Mouse (Mus musculus): ENCODE measurements around the gene Gm17359. TPM values are rescaled to one million over a fixed set of nuclear protein-coding genes. Genes with fewer than 3 reads are reported as not detected.

Gm17359 gene
- polyA plus RNA-seq, 1 experiment from 2014 or later, result 0.17 TPM

DNA sequence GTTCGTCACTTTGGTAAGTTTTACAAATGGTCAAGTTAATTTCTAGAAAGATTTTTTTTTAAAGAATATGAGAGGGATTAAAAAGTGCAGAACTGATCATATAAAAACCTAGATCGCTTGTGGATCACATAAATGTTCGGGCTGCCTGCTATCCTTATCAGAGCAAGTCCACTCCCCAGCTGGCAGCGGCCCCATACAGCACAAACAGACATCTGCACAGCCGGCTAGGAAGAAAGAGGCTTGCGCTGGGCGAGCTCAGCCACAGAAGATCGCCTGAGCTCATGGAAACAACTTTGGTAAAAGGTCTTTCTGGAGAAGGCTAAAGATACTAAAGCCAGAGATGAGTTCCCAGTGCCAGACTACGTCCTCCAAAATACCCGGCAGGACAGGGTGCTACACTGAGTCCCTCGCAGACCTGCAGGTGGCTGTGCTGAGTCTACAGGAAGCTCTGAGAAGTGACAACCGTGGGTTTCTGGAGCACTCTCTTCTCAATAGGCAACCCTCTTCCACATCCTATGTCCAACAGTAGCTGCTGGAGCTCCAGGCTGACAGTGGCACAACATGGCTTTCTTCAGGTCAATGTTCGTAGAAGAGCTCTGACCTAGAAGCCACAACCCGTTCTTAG, 122.3 kb downstream of the Gm17359 start:
- Histone ChIP-seq H3K36me3 (ENCODE audit: control insufficient read depth, insufficient read depth, low read length) (peaks cover 49% of the 10 kb centered on the region), H3K27ac (ENCODE audit: low read depth, low read length) (no peak overlapping the region), H3K9ac (ENCODE audit: low read length) (no peak overlapping the region), H3K27me3 (replicated peaks; ENCODE audit: control insufficient read depth, insufficient read depth, low read length) (no peaks in the 10 kb centered on the region), H3K4me3 (ENCODE audit: low read depth, low read length) (no peak overlapping the region), H3K4me1 (ENCODE audit: control insufficient read depth, insufficient read depth, low read length) (no peaks in the 10 kb centered on the region), H3K9me3 (replicated peaks; ENCODE audit: control insufficient read depth, low read length) (no peaks in the 10 kb centered on the region), H3K4me2 (ENCODE audit: low read length) (no peak overlapping the region)
- DNase-seq (ENCODE audit: low spot score) (no peak), ATAC-seq (no peak)
- 91% methylated on average over 14 of the region's 14 CpGs for WGBS

- DNase-seq (ENCODE audit: low spot score) (no peak), ATAC-seq (no peak)
- Histone ChIP-seq H3K9me3 (replicated peaks; ENCODE audit: control insufficient read depth, low read length) (no peaks in the 10 kb centered on the region), H3K36me3 (ENCODE audit: control insufficient read depth, insufficient read depth, low read length) (peaks cover 19% of the 10 kb centered on the region), H3K4me1 (ENCODE audit: control insufficient read depth, insufficient read depth, low read length) (no peaks in the 10 kb centered on the region), H3K4me3 (ENCODE audit: low read depth, low read length) (no peak overlapping the region), H3K27me3 (replicated peaks; ENCODE audit: control insufficient read depth, insufficient read depth, low read length) (no peaks in the 10 kb centered on the region), H3K4me2 (ENCODE audit: low read length) (no peak overlapping the region), H3K9ac (ENCODE audit: low read length) (no peak overlapping the region), H3K27ac (ENCODE audit: low read depth, low read length) (no peak overlapping the region)
- WGBS, result 98% methylated on average over 5 of the region's 5 CpGs
These were observed 133.0 kb downstream of the Gm17359 start for GRCm38 (mm10) chr3:79469440-79469839.

GRCm38 (mm10) chr3:79472362-79472761, 135.9 kb downstream of the Gm17359 start:
- Histone ChIP-seq H3K36me3 (ENCODE audit: control insufficient read depth, insufficient read depth, low read length) (peaks cover 13% of the 10 kb centered on the region), H3K4me1 (ENCODE audit: control insufficient read depth, insufficient read depth, low read length) (peaks cover 10% of the 10 kb centered on the region; the same call in 1 of the 2 replicates), H3K4me3 (ENCODE audit: low read depth, low read length) (no peak overlapping the region), H3K27ac (ENCODE audit: low read depth, low read length) (no peak overlapping the region), H3K9ac (ENCODE audit: low read length) (no peak overlapping the region), H3K4me2 (ENCODE audit: low read length) (no peak overlapping the region), H3K9me3 (replicated peaks; ENCODE audit: control insufficient read depth, low read length) (no peaks in the 10 kb centered on the region), H3K27me3 (replicated peaks; ENCODE audit: control insufficient read depth, insufficient read depth, low read length) (no peaks in the 10 kb centered on the region)
- 93% methylated on average over 5 of the region's 5 CpGs for WGBS
- ATAC-seq (no peak), DNase-seq (ENCODE audit: low spot score) (no peak)

GRCm38 (mm10) chr3:79474911-79475310, 138.4 kb downstream of the Gm17359 start:
- ATAC-seq, result peak; percentile 93
- H3K9ac ChIP-seq (ENCODE audit: low read length), result no peak overlapping the region
- H3K4me1 ChIP-seq (ENCODE audit: control insufficient read depth, insufficient read depth, low read length), result peaks cover 10% of the 10 kb centered on the region; the same call in 1 of the 2 replicates
- no peak overlapping the region for H3K4me2 ChIP-seq (ENCODE audit: low read length)
- no peaks in the 10 kb centered on the region for H3K27me3 ChIP-seq (replicated peaks; ENCODE audit: control insufficient read depth, insufficient read depth, low read length)
- peak; percentile 89 for DNase-seq (ENCODE audit: low spot score)
- no peak overlapping the region for H3K4me3 ChIP-seq (ENCODE audit: low read depth, low read length)
- peaks cover 23% of the 10 kb centered on the region for H3K36me3 ChIP-seq (ENCODE audit: control insufficient read depth, insufficient read depth, low read length)
- H3K27ac ChIP-seq (ENCODE audit: low read depth, low read length), result no peak overlapping the region
- 35% methylated on average over 4 of the region's 4 CpGs for WGBS
- no peaks in the 10 kb centered on the region for H3K9me3 ChIP-seq (replicated peaks; ENCODE audit: control insufficient read depth, low read length)

DNA sequence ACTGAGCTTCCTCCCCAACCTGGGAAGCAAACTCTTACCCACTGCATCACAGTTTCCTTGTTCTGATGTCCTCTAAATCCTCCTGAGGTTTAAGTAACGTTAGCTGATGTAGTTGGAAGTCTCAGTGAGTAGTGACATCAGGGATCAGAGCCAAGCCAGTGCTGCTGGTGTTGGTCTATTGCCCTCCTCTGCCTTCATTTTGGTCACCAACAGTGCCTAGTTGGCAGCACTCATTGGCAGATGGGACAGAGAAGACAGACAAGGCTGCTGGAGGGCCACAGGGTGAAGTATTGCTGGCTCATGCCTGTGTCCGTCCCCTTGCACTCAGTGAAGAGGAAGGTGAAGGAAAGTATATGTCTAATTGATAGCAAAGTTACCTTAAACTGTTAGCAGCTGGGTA, 139.5 kb downstream of the Gm17359 start:
- H3K4me2 ChIP-seq (ENCODE audit: low read length), result no peak overlapping the region
- H3K27me3 ChIP-seq (replicated peaks; ENCODE audit: control insufficient read depth, insufficient read depth, low read length), result no peaks in the 10 kb centered on the region
- peaks cover 33% of the 10 kb centered on the region for H3K36me3 ChIP-seq (ENCODE audit: control insufficient read depth, insufficient read depth, low read length)
- H3K4me3 ChIP-seq (ENCODE audit: low read depth, low read length), result no peak overlapping the region
- DNase-seq (ENCODE audit: low spot score) (no peak), ATAC-seq (no peak)
- H3K9me3 ChIP-seq (replicated peaks; ENCODE audit: control insufficient read depth, low read length), result no peaks in the 10 kb centered on the region
- H3K4me1 ChIP-seq (ENCODE audit: control insufficient read depth, insufficient read depth, low read length), result peaks cover 10% of the 10 kb centered on the region; the same call in 1 of the 2 replicates
- no peak overlapping the region for H3K9ac ChIP-seq (ENCODE audit: low read length)
- no peak overlapping the region for H3K27ac ChIP-seq (ENCODE audit: low read depth, low read length)
- WGBS, result 89% methylated on average over 2 of the region's 2 CpGs

GRCm38 (mm10) chr3:79478400-79478799, 141.9 kb downstream of the Gm17359 start:
- ATAC-seq, result no peak
- no peak overlapping the region for H3K27ac ChIP-seq (ENCODE audit: low read depth, low read length)
- H3K4me1 ChIP-seq (ENCODE audit: control insufficient read depth, insufficient read depth, low read length), result peaks cover 10% of the 10 kb centered on the region; the same call in 1 of the 2 replicates
- peaks cover 30% of the 10 kb centered on the region for H3K36me3 ChIP-seq (ENCODE audit: control insufficient read depth, insufficient read depth, low read length)
- no peak for DNase-seq (ENCODE audit: low spot score)
- H3K9me3 ChIP-seq (replicated peaks; ENCODE audit: control insufficient read depth, low read length), result no peaks in the 10 kb centered on the region
- WGBS, result 90% methylated on average over 8 of the region's 8 CpGs
- H3K27me3 ChIP-seq (replicated peaks; ENCODE audit: control insufficient read depth, insufficient read depth, low read length), result no peaks in the 10 kb centered on the region
- no peak overlapping the region for H3K4me2 ChIP-seq (ENCODE audit: low read length)
- H3K9ac ChIP-seq (ENCODE audit: low read length), result no peak overlapping the region
- no peak overlapping the region for H3K4me3 ChIP-seq (ENCODE audit: low read depth, low read length)

GRCm38 (mm10) chr3:79478880-79479279, 142.4 kb downstream of the Gm17359 start:
- no peak for ATAC-seq
- Histone ChIP-seq H3K27ac (ENCODE audit: low read depth, low read length) (no peak overlapping the region), H3K4me1 (ENCODE audit: control insufficient read depth, insufficient read depth, low read length) (peaks cover 10% of the 10 kb centered on the region; the same call in 1 of the 2 replicates), H3K9me3 (replicated peaks; ENCODE audit: control insufficient read depth, low read length) (0 out of 2 replicates have a peak, but pooled peaks cover 2% of the 10 kb centered on the region), H3K4me3 (ENCODE audit: low read depth, low read length) (no peak overlapping the region), H3K36me3 (ENCODE audit: control insufficient read depth, insufficient read depth, low read length) (peaks cover 34% of the 10 kb centered on the region), H3K9ac (ENCODE audit: low read length) (no peak overlapping the region), H3K27me3 (replicated peaks; ENCODE audit: control insufficient read depth, insufficient read depth, low read length) (no peaks in the 10 kb centered on the region), H3K4me2 (ENCODE audit: low read length) (no peak overlapping the region)
- 88% methylated on average over 4 of the region's 4 CpGs for WGBS
- DNase-seq (ENCODE audit: low spot score), result no peak

GRCm38 (mm10) chr3:79484286-79485063, 148.0 kb downstream of the Gm17359 start:
- Histone ChIP-seq H3K36me3 (ENCODE audit: control insufficient read depth, insufficient read depth, low read length) (peaks cover 57% of the 10 kb centered on the region), H3K9me3 (replicated peaks; ENCODE audit: control insufficient read depth, low read length) (0 out of 2 replicates have a peak, but pooled peaks cover 2% of the 10 kb centered on the region), H3K4me1 (ENCODE audit: control insufficient read depth, insufficient read depth, low read length) (no peaks in the 10 kb centered on the region), H3K27ac (ENCODE audit: low read depth, low read length) (no peak overlapping the region), H3K4me3 (ENCODE audit: low read depth, low read length) (no peak overlapping the region), H3K9ac (ENCODE audit: low read length) (no peak overlapping the region), H3K4me2 (ENCODE audit: low read length) (no peak overlapping the region), H3K27me3 (replicated peaks; ENCODE audit: control insufficient read depth, insufficient read depth, low read length) (no peaks in the 10 kb centered on the region)
- ATAC-seq (no peak), DNase-seq (ENCODE audit: low spot score) (no peak)
- 94% methylated on average over 16 of the region's 16 CpGs for WGBS

- Histone ChIP-seq H3K36me3 (ENCODE audit: control insufficient read depth, insufficient read depth, low read length) (peaks cover 62% of the 10 kb centered on the region), H3K4me3 (ENCODE audit: low read depth, low read length) (no peak overlapping the region), H3K4me1 (ENCODE audit: control insufficient read depth, insufficient read depth, low read length) (no peaks in the 10 kb centered on the region), H3K27ac (ENCODE audit: low read depth, low read length) (no peak overlapping the region), H3K9me3 (replicated peaks; ENCODE audit: control insufficient read depth, low read length) (0 out of 2 replicates have a peak, but pooled peaks cover 2% of the 10 kb centered on the region), H3K9ac (ENCODE audit: low read length) (no peak overlapping the region), H3K27me3 (replicated peaks; ENCODE audit: control insufficient read depth, insufficient read depth, low read length) (no peaks in the 10 kb centered on the region), H3K4me2 (ENCODE audit: low read length) (no peak overlapping the region)
- DNase-seq (ENCODE audit: low spot score) (no peak), ATAC-seq (no peak)
- WGBS, result 97% methylated on average over 7 of the region's 7 CpGs
These were observed 151.6 kb downstream of the Gm17359 start for GRCm38 (mm10) chr3:79488025-79488424.
